Mouse (Mus musculus): ENCODE measurements around the gene Epha8.

Gene Epha8

DNA sequence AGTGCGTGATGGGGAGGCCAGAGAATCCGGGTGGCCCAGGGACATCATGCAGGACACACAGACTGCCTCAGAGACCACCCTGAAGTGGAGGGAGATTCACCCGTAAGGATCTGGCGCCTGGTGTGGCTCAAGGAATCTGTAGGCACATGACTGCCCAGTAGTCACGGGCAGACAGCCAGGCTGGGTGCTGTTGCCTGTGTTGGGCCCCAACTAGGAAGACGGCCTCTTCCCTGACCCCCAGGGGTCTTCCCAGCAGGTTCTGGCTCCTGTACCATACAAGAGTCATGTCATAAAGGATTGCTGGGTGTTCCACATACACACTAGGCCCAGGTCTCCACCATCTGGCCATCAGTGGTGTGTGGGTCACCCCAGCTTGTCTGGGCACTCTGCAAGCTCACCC, 2.1 kb downstream of the Epha8 start:
- DNase-seq (ENCODE audit: low read depth, low spot score), result no peak

DNA sequence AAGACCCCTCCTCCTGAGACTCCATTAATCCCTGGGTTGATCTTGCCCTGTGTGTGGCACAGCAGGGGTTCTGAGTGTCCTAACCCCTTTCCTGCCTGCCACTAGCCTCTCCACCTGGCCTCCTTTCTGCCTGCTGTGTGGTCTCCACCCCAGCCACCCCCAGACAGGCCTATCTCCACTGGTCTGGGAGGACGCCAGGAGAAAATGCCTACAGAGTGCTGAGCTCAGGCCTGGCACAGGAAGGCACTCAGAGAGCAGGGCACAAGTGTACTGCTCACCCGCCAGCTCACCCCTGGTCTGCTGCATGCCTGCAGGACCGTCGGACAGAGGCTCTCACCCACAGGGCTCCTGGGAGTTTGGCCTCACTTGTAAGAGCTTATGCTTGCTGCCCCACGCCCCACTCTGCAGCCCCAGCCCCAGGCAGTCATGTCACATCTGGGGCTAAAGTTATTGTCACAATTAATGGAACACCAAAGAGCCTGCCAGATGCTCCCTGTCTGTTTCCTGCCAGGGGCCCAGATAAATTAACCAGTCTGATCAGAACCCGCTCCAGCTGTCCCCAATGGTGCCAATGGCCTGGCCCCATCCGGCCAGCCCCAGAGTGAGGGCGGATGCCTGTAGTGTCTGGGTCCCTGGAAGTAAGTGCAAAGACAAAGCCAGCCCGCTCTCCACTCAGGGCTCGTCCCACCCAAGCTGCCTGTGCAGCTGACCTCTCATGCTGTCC, 7.2 kb downstream of the Epha8 start:
- DNase-seq (ENCODE audit: low read depth, low spot score), result no peak

DNA sequence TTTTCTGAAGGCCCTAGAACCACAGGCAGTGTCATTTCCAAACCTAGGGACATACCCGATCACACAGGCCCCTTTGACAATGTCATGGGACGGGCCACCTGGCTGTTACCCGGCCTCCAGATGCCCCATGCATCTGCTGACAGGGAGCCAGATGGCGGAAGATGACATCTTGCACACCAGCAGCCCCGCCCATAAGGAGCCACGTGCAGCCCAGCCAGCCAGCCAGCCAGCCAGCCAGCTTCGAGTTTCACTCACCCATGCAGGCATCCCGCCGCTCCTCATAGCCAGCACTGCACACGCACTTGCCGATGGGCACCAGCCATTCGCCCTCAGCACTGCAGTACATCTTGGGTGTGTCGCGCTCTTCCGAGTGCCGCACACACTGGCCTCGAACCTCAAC, 11.2 kb downstream of the Epha8 start:
- DNase-seq (ENCODE audit: low read depth, low spot score), result no peak

DNA sequence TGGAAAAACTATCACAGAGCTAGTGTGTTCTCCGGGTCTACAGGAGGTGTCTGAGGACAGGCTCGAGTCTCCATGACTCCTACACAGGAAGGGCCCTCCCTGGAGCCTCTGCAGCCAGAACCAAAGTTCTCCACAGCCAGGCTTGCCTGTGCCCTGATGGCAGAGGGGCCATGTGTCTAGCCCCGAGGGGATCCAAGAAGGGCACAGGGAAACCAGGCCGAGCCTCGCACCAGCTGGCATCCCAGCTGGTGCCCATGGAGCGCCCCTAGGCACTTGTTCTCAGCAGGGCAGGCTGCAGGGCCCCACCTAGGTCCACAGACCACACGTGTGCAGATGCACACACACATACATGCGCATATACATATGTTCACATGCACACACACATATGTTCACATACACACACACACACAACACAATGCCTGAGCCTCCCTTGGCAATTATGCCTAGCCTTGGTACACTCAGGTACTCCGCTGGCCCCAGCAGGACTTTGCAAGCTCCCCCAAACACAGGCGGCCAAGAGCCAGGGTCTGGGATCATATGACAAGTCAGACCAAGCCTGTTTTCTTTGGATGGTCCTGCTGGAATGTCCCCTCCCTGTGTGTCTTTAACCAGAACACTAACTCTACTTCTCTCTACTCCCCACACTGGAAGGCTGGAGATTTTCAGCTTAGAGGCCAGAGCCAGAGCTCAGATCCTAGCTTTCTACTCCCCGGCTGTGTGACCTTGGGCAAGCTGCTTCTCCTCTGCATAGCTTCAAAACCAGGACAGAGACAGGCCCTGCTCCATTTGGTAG, 11.9 kb downstream of the Epha8 start:
- DNase-seq (ENCODE audit: low read depth, low spot score), result no peak

DNA sequence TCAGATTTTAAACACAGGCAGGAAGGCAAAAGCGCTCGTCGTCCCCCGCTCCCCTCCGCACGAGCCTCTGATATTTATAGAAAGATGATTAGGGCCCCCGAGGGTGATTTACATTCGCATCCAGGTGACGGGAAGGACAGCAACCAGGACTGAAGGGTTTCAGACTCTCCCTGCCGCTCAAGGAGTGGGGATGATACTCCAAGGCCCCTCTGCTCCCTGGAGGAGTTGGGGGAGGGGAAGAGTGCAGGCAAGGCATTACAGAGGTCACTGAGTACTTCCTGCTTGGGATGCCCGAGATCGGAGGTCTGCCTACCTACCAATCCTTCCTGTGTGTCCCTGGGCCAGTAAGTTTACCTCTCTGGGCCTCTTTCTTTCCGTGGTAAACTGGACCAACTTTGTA, 13.4 kb downstream of the Epha8 start:
- no peak for DNase-seq (ENCODE audit: low read depth, low spot score)

DNA sequence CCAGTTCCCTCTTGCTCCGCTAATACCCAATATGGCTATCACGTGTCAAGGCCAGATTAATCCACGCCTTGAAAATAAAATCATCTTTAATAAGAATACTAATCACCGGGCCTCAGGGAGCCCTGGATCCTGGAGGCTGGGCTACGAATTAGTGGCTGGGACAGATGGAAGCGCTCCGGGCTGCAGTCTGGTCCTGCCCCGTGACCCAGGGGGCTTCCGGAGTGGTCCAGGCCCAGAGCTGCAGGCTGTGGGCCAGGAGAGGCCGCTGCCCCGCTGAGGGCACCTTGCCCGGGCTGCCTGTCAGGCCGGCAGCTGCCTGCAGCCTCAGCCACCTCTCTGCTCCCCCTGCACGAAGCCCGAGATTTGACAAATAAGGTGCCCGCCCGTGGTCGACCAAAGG, 13.9 kb downstream of the Epha8 start:
- no peak for DNase-seq (ENCODE audit: low read depth, low spot score)

DNA sequence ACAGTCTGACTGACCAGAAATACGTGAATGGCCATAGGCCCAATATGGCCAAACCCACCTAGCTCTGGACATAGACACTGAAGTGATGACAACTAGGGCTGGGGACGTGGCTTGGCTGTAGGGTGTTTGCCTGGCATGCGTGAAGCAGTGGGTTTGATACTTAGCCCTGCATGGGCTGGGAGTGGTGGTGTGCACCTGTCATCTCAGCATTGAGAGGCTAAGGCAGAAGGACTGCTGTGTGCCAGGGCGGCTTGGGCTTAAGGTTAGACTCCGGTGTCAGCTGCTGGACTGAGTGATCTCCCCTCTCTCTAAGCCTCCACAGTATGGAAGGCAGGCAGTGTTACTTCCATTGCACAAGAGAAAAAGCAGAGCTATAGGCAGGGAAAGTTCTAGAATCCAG, 18.7 kb downstream of the Epha8 start:
- DNase-seq (ENCODE audit: low read depth, low spot score), result no peak

DNA sequence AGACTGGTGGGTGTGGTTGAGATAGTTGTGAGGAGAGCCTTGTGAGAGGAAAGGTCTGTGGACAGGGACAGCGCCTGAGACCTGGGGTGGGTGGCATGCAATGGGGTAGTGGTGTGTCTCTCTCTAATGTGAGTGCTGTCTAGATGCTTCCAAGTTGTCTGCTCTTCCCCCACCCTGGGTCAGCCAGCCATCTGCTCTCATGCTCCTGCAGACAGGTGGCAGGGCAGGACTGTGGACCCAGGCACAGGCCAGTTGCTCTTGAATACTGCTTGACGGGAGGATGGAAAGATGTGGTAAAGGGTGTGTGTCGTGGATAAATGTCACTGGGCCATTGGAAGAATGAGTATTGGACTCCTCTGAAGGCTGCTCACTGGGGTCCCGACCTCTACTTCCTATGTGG, 19.3 kb downstream of the Epha8 start:
- DNase-seq (ENCODE audit: low read depth, low spot score), result no peak

DNA sequence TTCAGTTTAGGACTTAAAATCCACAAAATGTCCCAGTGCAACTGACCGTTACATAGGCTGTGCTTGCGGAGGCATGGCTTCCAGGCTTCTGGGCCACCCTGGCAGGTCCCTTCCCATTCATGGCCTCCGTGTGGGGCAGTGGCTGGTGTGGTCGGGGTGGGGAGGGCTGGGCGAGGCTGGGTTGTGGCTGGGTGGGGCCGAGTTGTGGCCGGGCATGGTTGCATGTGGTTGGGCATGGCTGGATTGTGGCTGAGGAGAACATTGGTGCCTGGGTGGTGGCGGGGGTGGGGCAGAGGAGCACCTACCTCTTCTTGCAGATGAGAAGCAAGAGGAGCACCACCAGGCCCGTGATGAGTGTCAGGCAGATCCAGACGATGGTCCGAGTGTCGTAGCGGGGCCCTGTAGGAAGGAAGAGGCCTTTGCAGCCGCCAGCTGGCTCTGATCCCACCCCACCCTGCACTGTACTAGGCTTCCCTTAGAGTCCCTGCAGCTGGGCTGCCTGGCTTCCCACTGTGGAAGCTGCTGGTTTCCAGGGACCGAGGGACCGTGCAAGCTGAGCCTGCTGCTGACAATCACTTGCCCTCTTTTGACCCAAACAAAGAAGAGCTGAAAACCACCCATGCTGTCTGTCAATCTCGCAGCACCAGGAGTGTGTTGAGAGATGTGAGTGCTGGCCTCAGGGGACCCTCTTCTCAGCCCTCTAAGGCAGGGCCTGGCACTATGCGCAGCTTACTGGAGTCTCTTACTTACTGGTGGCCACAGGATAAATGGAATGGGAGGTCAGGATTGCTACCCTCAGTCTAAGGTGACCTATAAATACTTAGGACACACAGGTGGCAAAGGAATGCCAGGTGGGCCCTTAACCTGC, 21.6 kb downstream of the Epha8 start:
- DNase-seq (ENCODE audit: low read depth, low spot score), result no peak

DNA sequence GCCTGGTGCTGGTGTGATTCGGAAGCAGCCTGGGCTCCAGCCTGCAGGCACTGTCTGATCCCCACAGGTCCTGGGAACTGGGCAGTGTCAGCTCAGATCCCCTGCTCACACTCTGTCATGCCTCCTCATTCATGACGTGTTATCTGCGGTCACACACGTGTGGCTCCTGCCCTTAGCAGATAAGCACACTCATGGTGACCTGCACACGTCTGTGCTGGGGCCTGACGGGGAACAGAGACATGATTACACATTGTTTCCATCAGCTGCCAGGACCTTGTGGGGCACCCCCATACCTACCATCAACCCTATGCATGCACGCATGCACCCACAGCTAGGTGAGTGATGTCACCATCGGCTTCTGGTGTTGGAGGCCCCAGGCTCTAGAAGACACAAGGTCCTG, 26.1 kb downstream of the Epha8 start:
- no peak for DNase-seq (ENCODE audit: low read depth, low spot score)

DNA sequence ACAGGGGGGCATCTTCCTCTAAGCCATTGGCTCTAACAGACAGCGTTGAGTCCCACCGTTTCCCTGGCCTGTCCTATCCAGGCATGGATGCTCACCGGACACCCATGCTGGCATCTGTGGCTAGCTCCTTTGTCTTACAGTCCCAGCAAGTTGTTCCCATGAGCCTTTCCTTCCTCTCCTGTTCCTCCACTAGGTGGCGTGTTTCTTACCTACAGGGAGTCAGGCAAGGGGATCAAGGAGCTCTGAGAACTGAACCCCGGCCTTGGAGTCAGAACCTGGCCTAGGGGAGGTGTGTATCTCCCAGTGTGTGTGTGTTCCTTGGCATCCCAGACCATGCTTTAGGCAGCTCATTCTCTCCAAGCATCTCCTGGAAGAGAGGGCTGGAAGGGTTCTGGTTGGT, 27.7 kb downstream of the Epha8 start:
- peak; percentile 50 for DNase-seq (ENCODE audit: low read depth, low spot score)

DNA sequence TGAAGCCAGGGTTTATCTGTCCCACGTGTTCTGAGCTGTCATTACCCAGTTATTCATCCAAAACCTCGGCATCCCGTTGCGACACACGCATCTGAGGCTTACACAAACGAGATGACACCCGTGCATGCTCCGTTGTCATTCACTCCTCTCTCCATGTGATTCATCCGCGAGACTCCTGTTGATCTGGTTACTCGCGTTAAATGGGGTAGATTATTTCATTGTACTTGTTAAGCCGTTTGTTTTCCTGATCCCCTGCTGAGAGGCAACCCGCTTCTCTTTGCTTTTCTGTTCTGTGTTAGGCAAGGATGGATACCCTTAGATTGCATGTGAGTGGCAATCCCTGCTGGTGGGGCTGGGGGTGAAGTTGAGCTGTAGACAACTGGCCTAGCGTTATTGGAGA, 30.8 kb downstream of the Epha8 start:
- no peak for DNase-seq (ENCODE audit: low read depth, low spot score)

DNA sequence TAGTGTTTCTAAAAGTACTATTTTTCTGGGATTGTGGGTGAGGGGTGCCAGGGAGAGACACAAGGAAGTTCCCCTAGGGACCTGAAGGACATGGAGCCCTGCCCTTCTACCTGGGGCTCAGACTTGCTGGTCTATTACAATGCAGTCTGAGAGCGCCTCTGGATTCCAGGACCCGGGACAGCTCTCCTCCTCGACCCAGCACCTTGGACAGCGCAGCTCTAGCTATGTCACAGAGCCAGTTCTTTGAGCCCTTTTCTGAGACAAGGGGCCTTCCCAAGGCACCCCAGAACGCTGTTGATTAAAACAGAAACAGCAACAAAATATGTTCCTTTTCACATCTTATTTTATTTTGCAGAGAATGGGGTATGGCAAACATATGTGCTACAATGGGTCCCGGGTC, 32.1 kb downstream of the Epha8 start:
- no peak for DNase-seq (ENCODE audit: low read depth, low spot score)

DNA sequence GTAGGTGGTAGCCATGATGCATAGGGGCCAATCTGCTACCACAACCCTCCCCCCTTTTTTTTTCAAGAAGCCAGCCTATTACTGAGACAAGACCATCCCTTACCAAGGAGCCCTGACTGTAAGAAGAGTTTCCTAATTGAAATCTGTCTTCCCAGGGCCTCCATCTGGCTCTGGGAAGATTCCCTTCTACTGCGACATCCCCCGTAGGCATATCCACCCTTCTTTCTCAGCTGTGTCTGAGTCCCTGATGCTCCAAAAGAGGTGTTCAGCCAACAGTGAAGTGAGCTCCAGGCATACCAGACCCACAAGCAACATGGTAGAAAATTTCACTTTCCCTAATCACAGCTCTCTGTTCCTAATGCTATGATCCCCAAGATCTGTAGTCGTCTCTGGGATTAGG, 37.1 kb downstream of the Epha8 start:
- DNase-seq (ENCODE audit: low read depth, low spot score), result no peak

DNA sequence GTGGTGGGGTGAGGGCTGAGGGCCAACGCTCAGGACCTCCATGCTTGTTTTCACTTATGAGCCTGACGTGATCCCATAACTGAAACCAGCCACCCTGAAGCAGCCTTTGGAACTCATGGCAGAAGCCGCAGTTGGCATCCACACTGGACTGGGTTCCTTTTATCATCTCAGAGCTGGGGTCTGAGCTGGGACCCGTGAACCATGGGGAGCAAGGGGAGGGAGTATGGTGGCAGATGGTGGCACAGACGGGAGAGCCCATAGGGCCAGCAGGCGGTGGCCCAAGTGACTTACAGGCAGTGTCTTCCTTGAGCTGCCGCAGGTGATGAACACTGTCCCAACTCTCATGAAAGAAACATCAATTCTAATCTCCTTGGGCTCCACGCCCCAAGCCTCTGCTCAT, 37.8 kb downstream of the Epha8 start:
- DNase-seq (ENCODE audit: low read depth, low spot score), result no peak

DNA sequence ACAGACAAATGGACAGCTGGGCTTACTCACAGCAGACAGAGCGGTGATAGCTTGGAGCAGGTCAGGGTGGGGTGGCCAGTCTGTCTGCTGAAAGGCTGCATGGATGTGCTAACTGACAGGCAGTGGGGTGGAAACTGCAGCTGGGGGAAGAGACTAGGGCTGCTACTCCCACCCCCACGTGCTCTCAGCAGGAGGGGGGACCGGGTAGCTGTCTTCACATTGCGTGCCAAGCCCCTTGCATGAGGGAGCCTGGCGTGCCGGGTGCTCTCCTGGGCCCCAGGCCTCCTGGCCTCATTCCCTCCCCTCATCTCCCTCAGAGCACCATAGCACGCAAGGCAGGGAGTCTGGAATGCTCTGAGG, 39.5 kb downstream of the Epha8 start:
- no peak for DNase-seq (ENCODE audit: low read depth, low spot score)

DNA sequence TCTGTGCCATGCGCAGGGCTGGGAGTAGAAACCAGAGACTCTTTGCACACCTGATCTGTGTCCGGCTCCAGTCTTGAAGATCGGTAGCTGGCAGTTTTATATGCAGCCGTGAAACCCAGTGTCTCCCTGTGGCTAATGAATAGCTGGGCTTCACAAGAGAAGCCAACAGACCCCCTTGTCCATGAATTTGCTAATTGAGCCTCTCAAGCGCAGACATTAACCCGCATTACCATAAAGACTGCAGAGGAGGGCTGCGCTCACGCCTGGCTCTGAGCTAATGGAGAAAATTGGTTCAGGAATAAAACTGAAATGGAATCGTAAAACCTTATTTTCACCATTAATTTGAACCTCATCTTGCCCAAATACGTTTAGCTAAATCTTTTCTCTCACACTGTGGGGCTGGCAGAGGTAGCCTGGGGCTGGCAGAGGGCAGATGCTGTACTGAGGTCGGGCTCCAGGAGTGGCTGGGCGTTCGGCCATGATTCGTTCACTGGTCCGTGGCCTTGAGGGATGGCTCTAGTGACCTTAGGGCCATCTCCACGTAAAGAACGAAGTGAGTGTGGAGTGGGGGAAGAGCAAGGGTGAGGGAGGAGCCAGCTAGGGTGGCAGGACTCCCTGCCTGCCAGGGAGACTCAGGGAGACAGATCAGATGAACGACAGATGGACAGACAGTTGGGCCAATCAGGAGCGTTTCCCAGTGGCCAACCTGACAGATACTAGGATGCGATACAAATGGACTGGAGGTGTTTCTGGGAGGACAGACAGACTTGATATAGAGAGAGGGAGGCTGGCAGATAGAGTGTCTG, 40.1 kb downstream of the Epha8 start:
- no peak for DNase-seq (ENCODE audit: low read depth, low spot score)

DNA sequence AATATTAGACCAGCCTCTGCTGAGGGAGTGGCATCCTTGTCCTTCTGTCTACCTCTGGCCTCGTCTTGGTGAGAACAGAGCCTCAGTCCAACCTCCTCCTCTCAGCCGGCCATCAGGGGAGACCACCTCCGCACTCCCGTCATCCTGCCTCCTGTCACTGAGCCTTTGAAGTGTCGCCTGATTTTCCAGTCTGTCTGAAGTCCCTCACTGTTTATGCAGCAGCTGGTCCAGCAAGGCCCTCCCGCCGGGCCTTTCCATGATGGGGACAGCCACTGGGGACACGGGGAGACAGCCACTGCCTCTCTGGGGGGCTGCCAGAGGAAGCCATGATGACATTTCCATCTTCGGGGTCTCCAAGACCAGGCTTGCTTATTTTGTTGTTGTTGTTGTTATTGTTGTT, 43.8 kb downstream of the Epha8 start:
- no peak for DNase-seq (ENCODE audit: low read depth, low spot score)

DNA sequence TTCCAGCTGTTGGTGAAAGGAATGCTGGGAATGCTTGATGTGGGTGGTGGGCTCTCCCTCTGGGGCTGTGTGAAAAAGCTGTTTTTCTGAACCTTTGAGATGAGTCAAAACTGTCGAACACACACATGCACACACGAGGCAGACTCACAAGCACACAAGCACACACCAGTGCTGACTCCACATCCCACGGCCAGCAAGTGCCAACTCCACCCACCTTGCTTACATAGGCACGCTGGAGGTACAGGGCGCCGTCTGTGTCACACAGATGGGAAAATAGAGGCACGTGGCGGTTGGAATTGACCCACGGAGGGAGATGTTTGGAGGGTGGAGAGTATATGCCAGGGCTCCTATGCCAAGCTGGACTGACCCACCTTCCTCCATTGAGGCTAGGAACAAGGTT, 44.8 kb downstream of the Epha8 start:
- no peak for DNase-seq (ENCODE audit: low read depth, low spot score)

DNA sequence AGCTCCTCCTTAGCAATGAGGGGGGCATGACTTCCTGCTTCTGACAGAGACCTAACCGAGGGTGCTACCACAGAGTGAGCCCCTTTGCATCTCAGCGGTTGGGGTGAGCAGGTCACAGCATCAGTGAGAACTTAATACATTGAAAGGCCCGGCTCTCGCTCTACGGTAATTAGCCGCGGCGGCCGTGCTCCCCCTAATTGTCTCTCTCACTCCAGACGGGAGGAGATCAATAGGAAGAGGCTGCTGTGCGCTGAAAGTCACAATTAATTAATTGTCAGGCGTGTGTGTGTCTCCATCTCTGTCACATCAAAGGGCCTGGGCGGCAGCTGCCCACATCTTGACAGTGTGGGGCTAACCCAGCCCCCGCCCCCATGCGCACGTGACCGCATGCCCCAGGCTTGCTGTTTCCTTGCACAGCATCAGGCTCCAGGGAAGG, 45.4 kb downstream of the Epha8 start:
- no peak for DNase-seq (ENCODE audit: low read depth, low spot score)

DNA sequence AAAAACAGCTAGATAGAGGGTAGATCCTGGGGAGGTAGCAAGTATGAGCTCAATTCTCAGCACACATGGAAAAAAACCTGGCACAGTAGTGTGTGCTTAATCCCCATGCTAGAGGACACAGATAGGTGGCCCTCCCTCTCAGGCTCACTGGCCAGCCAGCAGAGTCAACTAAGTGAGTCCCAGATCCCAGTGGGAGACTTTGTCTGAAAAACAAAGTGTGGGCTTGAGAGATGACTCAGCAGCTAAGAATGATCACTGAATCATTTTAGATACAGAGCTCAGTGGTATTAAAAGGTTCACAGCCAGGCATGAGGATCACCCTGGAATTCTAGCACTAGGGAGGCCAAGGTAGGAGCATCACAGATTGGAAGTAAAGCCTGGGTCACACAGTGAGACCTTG, 48.8 kb downstream of the Epha8 start:
- DNase-seq (ENCODE audit: low read depth, low spot score), result no peak

DNA sequence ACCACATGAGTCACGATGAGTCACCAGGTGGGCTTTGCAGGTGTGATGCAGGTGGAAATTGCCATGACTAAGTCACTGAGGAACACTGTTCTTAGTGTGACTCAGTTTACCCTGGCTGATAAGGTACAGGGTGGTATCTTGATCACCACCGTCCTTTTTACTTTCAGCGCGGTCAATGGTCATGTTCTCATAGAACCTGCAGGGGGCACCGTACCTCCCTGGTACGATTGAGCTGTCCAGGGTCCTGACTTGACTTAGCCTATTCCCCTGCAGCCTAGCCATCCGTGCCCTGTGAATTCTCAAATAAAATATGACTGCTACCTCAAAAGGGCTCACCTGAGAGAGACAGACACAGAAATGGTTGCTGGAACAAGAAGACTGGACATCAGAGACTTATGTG, 49.6 kb downstream of the Epha8 start:
- no peak for DNase-seq (ENCODE audit: low read depth, low spot score)
